Mouse (Mus musculus) left cerebral cortex, postnatal 25 days (tissue): ENCODE results near the gene Cma2. TPM values are rescaled to one million over a fixed set of nuclear protein-coding genes. Genes with fewer than 3 reads are reported as not detected.
"Not testable (repeated sequence)": the region's sequence is repeated elsewhere in the genome, so short reads cannot be mapped to it uniquely, and the experiment has no call there.

ENCODE experiments used
- DNase-seq, 2 experiments: peaks; one replicate each; pipeline ENCODE4 v3.0.0; 2022; ENCODE audit warnings: low spot score in 2 of 2, mixed read lengths in 1 of 2
- intact Hi-C: fragments of 180-260 bp; cut with DNase I; formaldehyde crosslinking; loops from one replicate; pipeline ENCODE4 v1.15.1; 2025
- total RNA-seq, 2 experiments: library from RNA; stranded (reverse); gene quantifications; 2 replicates each; pipeline ENCODE4 v1.2.3; 2021

Gene Cma2
- total RNA-seq, 2 experiments from 2014 or later, result not detected

- intact Hi-C loops, result no loop called here
- DNase-seq, result peak in 1 of 2 experiments; percentile 72
Measured at GRCm38 (mm10) chr14:56019446-56019845, 68.7 kb downstream of the Cma2 start.

- DNase-seq, intact Hi-C loops: not testable (repeated sequence)
Measured at GRCm38 (mm10) chr14:56021305-56021704, 70.5 kb downstream of the Cma2 start.

Other genes with a start within 250 kb of the Cma2 start
- gene Tgm1, start 237.1 kb upstream of the Cma2 start, total RNA-seq, result not detected
- 10 to 100 TPM; 45.6 to 45.8 TPM for gene Rabggta, start 228.7 kb upstream of the Cma2 start, total RNA-seq
- gene Dhrs1, start 205.3 kb upstream of the Cma2 start, total RNA-seq, result 10 to 100 TPM; 79.2 to 88.7 TPM
- 10 to 100 TPM; 12.7 to 14.0 TPM for gene Nop9, start 205.3 kb upstream of the Cma2 start, total RNA-seq
- 1 to 10 TPM; 1.6 to 2.3 TPM for gene Cideb, start 192.5 kb upstream of the Cma2 start, total RNA-seq
- under 1 TPM; 0.25 to 0.32 TPM for gene Ltb4r2, start 189.6 kb upstream of the Cma2 start, total RNA-seq
- under 1 TPM; 0.25 to 0.39 TPM for gene Ltb4r1, start 185.0 kb upstream of the Cma2 start, total RNA-seq
- 1 to 10 TPM; 3.8 to 7.1 TPM for gene Adcy4, start 166.9 kb upstream of the Cma2 start, total RNA-seq
- under 1 TPM in 1 of 2 experiments, not detected in 1; 0.96 TPM for gene Ripk3, start 162.1 kb upstream of the Cma2 start, total RNA-seq
- 1 to 10 TPM; 1.3 to 2.6 TPM for gene Nfatc4, start 127.8 kb upstream of the Cma2 start, total RNA-seq
- 10 to 100 TPM in 1 of 2 experiments, 1 to 10 TPM in 1; 6.5 to 10.5 TPM for gene Nynrin, start 97.0 kb upstream of the Cma2 start, total RNA-seq
- gene Cbln3, start 66.6 kb upstream of the Cma2 start, total RNA-seq, result under 1 TPM; 0.14 to 0.25 TPM
- gene Khnyn, start 66.0 kb upstream of the Cma2 start, total RNA-seq, result 10 to 100 TPM; 10.1 to 10.7 TPM
- 10 to 100 TPM; 96.3 to 96.9 TPM for gene Sdr39u1, start 50.7 kb upstream of the Cma2 start, total RNA-seq
- gene Cma1, start 6.3 kb upstream of the Cma2 start, total RNA-seq, result not detected
- not detected for gene Mcpt1, start 67.0 kb downstream of the Cma2 start, total RNA-seq
- not detected for gene Mcpt9, start 79.5 kb downstream of the Cma2 start, total RNA-seq
- gene Mcpt2, start 91.1 kb downstream of the Cma2 start, total RNA-seq, result not detected
- gene Mcpt4, start 111.3 kb downstream of the Cma2 start, total RNA-seq, result not detected
- not detected for gene Mcpt8, start 134.3 kb downstream of the Cma2 start, total RNA-seq
- not detected for gene Ctsg, start 151.6 kb downstream of the Cma2 start, total RNA-seq
- not detected for gene Gzme, start 169.6 kb downstream of the Cma2 start, total RNA-seq
- not detected for gene Gzmd, start 181.6 kb downstream of the Cma2 start, total RNA-seq
- gene Gzmg, start 208.6 kb downstream of the Cma2 start, total RNA-seq, result not detected
- gene Gzmn, start 223.6 kb downstream of the Cma2 start, total RNA-seq, result not detected